Mouse (Mus musculus) brain, adult 2 months (tissue): ENCODE data around the gene Gm28079.
"Not testable (repeated sequence)": the region's sequence is repeated elsewhere in the genome, so short reads cannot be mapped to it uniquely, and the experiment has no call there.

Source experiments
- DNase-seq: peaks from one replicate; pipeline ENCODE4 v3.0.0; 2011; ENCODE audit warnings: low read depth, low spot score

Gene Gm28079

GRCm38 (mm10) chrY:70014799-70015198 is at the start of gene Gm28079:
Gm28079 (minus strand) TSS chrY:70014899.
- DNase-seq, result not testable (repeated sequence)
